Mouse (Mus musculus) testis, adult 2 months (tissue): ENCODE data around the gene Epp13. TPM values are rescaled to one million over a fixed set of nuclear protein-coding genes. Genes with fewer than 3 reads are reported as not detected.

Source experiments
- H3K27ac ChIP-seq: fragments of 200-500 bp; 2 replicates; pipeline ENCODE4 v1.5.1; 2012; ENCODE audit warnings: low read depth, low read length; ENCODE audit not compliant: control insufficient read depth, insufficient read depth
- H3K27me3 ChIP-seq: fragments of 200-500 bp; 2 replicates; pipeline ENCODE4 v1.6.1; 2012; ENCODE audit warnings: mild to moderate bottlenecking, low read length, moderate library complexity; ENCODE audit not compliant: control insufficient read depth, insufficient read depth
- H3K36me3 ChIP-seq: fragments of 200-500 bp; 2 replicates; pipeline ENCODE4 v1.6.1; 2012; ENCODE audit warnings: mild to moderate bottlenecking, low read length; ENCODE audit not compliant: control insufficient read depth, insufficient read depth
- H3K4me1 ChIP-seq: fragments of 200-500 bp; 2 replicates; pipeline ENCODE4 v1.6.1; 2012; ENCODE audit warnings: low read length; ENCODE audit not compliant: control insufficient read depth, insufficient read depth
- H3K4me3 ChIP-seq: fragments of 200-500 bp; 2 replicates; pipeline ENCODE4 v1.5.1; 2012; ENCODE audit warnings: low read depth, mild to moderate bottlenecking, low read length, moderate library complexity, mixed read lengths; ENCODE audit not compliant: control insufficient read depth
- CTCF ChIP-seq: fragments of 200-500 bp; IDR thresholded peaks from 2 replicates; pipeline ENCODE4 v1.5.1; 2012; ENCODE audit warnings: low read depth, mild to moderate bottlenecking, inconsistent platforms, low read length, moderate library complexity; ENCODE audit not compliant: control insufficient read depth, insufficient read depth, insufficient replicate concordance
- POLR2A ChIP-seq: fragments of 200-500 bp; IDR thresholded peaks from 2 replicates; pipeline ENCODE4 v1.6.1; 2012; ENCODE audit warnings: low read depth, mild to moderate bottlenecking, inconsistent platforms, low read length, moderate library complexity; ENCODE audit not compliant: control insufficient read depth
- polyA plus RNA-seq: library from polyadenylated mRNA; depleted of rRNA; stranded (reverse); fragments of >200 nt; gene quantifications from 2 replicates; pipeline ENCODE4 v1.2.3, GENCODE M21; 2012

The Epp13 gene
- polyA plus RNA-seq, 1 experiment: 0.46 TPM

DNA sequence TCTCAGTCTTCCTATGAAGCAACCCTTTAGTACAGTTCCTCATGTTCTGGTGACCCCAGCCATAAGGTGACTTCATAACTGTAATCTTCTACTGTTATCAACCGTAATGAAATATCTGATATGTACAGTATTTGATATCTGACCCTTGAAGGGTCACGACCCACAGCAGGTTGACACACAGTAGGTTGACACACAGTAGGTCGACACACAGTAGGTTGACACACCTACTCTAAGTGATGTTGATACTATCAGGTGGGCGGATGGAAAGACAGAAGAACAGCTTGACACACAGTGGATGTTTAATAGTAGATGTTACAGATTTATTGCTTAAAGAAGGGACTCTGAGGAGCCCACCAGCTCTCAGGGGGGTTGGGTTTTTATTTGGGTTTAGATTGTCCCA, 10.5 kb downstream of the Epp13 start:
- no peak for TF ChIP-seq CTCF
- TF ChIP-seq POLR2A: no peak
- no peaks in the 10 kb centered on the region for H3K4me1 ChIP-seq
- no peaks in the 10 kb centered on the region for H3K27me3 ChIP-seq
- H3K27ac ChIP-seq: no peak overlapping the region
- H3K4me3 ChIP-seq: no peak overlapping the region
- H3K36me3 ChIP-seq: no peaks in the 10 kb centered on the region

DNA sequence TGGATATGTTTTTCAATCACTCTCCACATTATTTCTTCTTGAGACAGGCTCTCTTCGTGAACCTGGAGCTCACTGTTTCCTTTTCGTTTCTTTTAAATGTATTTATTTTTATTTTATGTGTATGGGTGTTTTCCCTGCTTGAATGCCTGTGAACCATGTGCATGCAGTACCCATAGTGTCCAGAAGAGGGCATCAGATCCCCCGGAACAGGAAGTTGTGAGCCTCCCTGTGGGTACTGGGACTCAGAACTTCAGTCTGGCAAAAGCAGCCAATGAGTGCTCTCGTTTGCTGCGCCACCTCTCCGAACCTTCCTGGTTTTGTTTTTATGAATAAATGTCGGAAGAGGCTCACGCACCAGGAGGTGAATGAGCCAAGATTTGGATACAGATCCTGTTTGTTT, 13.2 kb downstream of the Epp13 start:
- TF ChIP-seq CTCF: peak; percentile 80; the same call in 1 of the 2 replicates
- TF ChIP-seq POLR2A: no peak
- Histone ChIP-seq H3K27me3 (no peaks in the 10 kb centered on the region), H3K36me3 (no peaks in the 10 kb centered on the region), H3K4me3 (no peak overlapping the region), H3K27ac (no peak overlapping the region), H3K4me1 (no peaks in the 10 kb centered on the region)

DNA sequence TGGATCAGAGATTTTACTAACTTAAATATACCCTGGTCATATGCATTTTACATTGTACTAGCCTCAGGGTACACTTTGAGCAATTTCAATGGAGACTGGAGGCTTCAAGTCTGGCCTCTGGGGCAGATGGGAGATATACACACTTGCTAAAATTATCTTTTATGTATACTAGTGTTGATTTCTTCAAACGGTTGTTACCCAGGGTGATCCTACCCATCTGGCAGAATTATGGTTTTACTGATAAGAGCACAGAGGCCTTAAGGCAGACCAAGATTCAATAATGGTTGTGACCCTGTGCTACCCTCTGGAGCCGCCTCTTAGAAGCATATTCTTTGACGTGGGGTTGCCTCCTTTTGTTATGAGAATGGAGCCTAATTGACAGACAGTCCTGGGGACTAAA, 25.4 kb downstream of the Epp13 start:
- no peaks in the 10 kb centered on the region for H3K36me3 ChIP-seq
- no peak overlapping the region for H3K4me3 ChIP-seq
- peaks cover 2% of the 10 kb centered on the region for H3K4me1 ChIP-seq
- TF ChIP-seq CTCF: no peak
- TF ChIP-seq POLR2A: no peak
- H3K27ac ChIP-seq: no peak overlapping the region
- H3K27me3 ChIP-seq: no peaks in the 10 kb centered on the region

DNA sequence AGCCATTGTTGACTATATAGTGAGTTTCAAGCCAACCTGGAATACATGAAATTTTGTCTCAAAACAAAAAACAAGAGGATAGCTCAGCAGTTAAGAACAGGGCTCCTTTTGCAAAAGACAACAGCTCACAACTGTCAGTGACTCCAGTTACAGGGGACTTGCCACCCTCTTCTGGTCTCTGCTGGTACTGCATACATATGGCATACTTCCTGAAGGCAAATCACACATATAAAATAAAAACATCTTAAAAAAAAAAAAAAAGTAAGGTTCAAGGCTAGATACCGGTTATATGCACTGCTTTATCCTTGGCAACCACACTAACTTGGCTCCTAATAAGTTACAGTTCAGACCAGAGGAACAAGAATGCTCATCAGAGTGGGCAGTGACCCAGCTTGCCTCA, 30.2 kb downstream of the Epp13 start:
- H3K27me3 ChIP-seq: no peaks in the 10 kb centered on the region
- peaks cover 11% of the 10 kb centered on the region for H3K4me1 ChIP-seq
- H3K4me3 ChIP-seq: no peak overlapping the region
- no peaks in the 10 kb centered on the region for H3K36me3 ChIP-seq
- TF ChIP-seq CTCF: no peak
- TF ChIP-seq POLR2A: no peak
- no peak overlapping the region for H3K27ac ChIP-seq

DNA sequence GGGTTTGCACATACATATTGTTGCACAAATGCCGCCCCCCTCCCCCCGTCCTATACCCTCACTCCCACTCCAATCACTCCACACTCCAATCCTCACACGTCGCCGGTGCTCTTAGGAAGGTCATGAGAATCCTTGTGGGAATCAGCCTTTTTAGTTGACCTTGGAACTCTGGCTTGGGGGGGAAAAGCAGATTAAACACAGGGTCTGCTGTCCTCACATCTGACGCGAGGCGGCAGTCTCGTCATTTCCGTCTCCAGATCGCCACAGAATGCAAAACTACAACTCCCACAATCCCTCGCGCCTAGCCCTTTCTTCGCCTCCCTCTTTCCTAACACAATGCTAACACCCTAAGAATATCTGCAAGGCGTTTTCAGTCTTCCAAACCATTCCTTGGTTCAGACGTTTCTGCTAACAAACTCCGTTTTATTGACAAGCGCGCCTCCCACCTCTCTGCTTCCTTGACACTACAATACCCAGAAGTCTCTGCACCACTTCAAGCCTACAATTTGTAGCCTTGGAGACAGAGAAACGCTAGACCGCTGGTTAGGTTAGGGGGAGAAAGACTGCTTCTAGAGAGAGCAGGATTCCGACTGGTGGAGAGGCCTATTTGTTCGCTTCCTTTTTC, 31.1 kb downstream of the Epp13 start:
- H3K4me1 ChIP-seq: peaks cover 12% of the 10 kb centered on the region
- H3K27me3 ChIP-seq: no peaks in the 10 kb centered on the region
- peak overlapping the region; percentile 92 for H3K27ac ChIP-seq
- TF ChIP-seq CTCF: peak; percentile 48; the same call in 1 of the 2 replicates
- peak; percentile 46 for TF ChIP-seq POLR2A
- no peaks in the 10 kb centered on the region for H3K36me3 ChIP-seq
- peak overlapping the region; percentile 85 for H3K4me3 ChIP-seq

DNA sequence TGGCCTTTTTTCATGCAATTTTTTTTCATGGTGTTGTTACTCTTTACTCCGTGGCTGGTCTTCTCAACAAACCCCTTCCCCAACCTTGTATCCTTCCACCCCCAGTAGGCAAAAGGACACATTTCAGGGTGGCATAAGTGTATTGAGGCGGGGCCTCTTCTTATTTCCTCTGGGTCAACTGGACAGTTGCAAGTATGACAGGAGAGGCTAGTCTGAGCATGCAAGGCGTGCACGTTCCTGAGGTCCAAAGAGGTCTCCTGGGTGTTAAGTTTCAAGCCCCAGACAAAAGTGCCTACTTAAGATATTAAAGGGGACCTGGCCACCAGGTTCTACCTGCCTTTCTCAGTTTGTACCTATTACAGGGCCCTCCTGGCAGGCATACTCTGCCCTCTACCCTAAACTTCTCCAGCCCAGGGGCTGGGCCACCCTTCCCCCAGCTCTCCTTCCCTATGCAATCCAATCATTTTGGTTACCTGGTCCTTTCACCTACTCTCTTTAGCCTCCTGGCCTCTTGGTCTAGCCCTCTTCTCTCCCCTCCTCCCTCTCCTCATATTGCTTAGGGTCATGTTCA, 32.0 kb downstream of the Epp13 start:
- Histone ChIP-seq H3K27ac (no peak overlapping the region), H3K4me1 (peaks cover 12% of the 10 kb centered on the region), H3K27me3 (no peaks in the 10 kb centered on the region), H3K4me3 (no peak overlapping the region), H3K36me3 (no peaks in the 10 kb centered on the region)
- TF ChIP-seq POLR2A: no peak
- no peak for TF ChIP-seq CTCF

DNA sequence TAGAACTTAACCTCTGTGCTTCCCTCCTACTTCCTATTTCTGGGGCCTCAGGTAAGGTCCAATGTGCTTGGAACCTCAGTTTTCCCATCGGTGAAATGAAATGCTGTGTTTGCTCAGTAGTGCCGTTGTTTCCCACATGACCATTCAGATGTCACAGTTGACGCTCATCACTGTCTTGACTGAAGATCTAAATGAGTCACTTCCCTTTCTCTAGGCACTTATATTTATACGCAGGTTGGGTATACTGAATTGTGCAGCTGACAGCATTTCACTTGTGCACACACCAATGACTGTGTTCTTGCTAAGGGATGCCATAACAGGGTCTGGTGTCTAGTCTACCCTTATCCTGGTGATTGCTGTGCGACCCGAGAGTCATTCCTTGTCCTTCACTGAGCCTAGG, 32.9 kb downstream of the Epp13 start:
- Histone ChIP-seq H3K36me3 (no peaks in the 10 kb centered on the region), H3K4me3 (no peak overlapping the region), H3K4me1 (peaks cover 12% of the 10 kb centered on the region), H3K27ac (no peak overlapping the region), H3K27me3 (no peaks in the 10 kb centered on the region)
- TF ChIP-seq POLR2A (no peak), CTCF (no peak)
